8 mouse cellular contexts compared by ENCODE assay signal in genomic region chr6:15257393-15257792, GRCm38 (mm10).
DNase-seq lines count a peak whose midpoint lies in the region; ATAC-seq and TF ChIP-seq lines count a peak whose summit lies in the region.

No protein-coding gene starts in this region.

- H3K36me3 ChIP-seq in kidney, embryonic 16.5 days (ENCODE audit: insufficient read depth, low read length): no peaks in the 10 kb centered on the region
- H3K36me3 ChIP-seq in kidney, adult 2 months (ENCODE audit: control insufficient read depth, insufficient read depth, low read length): no peaks in the 10 kb centered on the region
- H3K36me3 ChIP-seq in intestine, embryonic 16.5 days (ENCODE audit: control insufficient read depth, insufficient read depth, low read length): no peaks in the 10 kb centered on the region

- 0 out of 2 replicates have a peak, but pooled peaks cover 3% of the 10 kb centered on the region for H3K4me1 ChIP-seq in kidney, embryonic 16.5 days (ENCODE audit: insufficient read depth, low read length)
- H3K4me1 ChIP-seq in kidney, adult 2 months (ENCODE audit: control insufficient read depth, insufficient read depth, low read length): no peaks in the 10 kb centered on the region
- no peaks in the 10 kb centered on the region for H3K4me1 ChIP-seq in intestine, embryonic 16.5 days (ENCODE audit: control insufficient read depth, insufficient read depth, low read length)

- no peaks in the 10 kb centered on the region for H3K9me3 ChIP-seq in kidney, embryonic 16.5 days (ENCODE audit: low read length)
- H3K9me3 ChIP-seq in intestine, embryonic 16.5 days (ENCODE audit: control insufficient read depth, low read length): no peaks in the 10 kb centered on the region

- H3K27me3 ChIP-seq in kidney, embryonic 16.5 days (ENCODE audit: insufficient read depth, low read length): no peaks in the 10 kb centered on the region
- H3K27me3 ChIP-seq in kidney, adult 2 months (replicated peaks; ENCODE audit: control insufficient read depth, insufficient read depth, low read length): no peaks in the 10 kb centered on the region
- no peaks in the 10 kb centered on the region for H3K27me3 ChIP-seq in intestine, embryonic 16.5 days (replicated peaks; ENCODE audit: control insufficient read depth, insufficient read depth, low read length)

- H3K4me3 ChIP-seq in kidney, embryonic 16.5 days (ENCODE audit: low read length): no peak overlapping the region
- H3K4me3 ChIP-seq in kidney, adult 2 months (ENCODE audit: insufficient read depth, low read depth, low read length): no peak overlapping the region
- H3K4me3 ChIP-seq in intestine, embryonic 16.5 days (ENCODE audit: low read length): no peak overlapping the region

- no peak for TF ChIP-seq CTCF in kidney, adult 2 months (conservative IDR thresholded peaks at IDR 0.05; ENCODE audit: insufficient read depth, insufficient read length, low read depth, low read length)
- TF ChIP-seq CTCF in brain, embryonic 14.5 days (IDR thresholded peaks at IDR 0.05; ENCODE audit: borderline replicate concordance, extremely low read depth, insufficient read depth, insufficient read length): no peak

- H3K9ac ChIP-seq in kidney, embryonic 16.5 days (replicated peaks; ENCODE audit: low read length): no peak overlapping the region
- H3K9ac ChIP-seq in intestine, embryonic 16.5 days (ENCODE audit: low read depth, low read length): no peak overlapping the region

- peak; percentile 46; the same call in 1 of the 2 replicates for ATAC-seq in kidney, embryonic 16.5 days (ENCODE audit: low FRiP score, low TSS enrichment)
- no peak for ATAC-seq in intestine, embryonic 16.5 days

- no peak overlapping the region for H3K27ac ChIP-seq in kidney, embryonic 16.5 days (ENCODE audit: low read length)
- no peak overlapping the region for H3K27ac ChIP-seq in kidney, adult 2 months (ENCODE audit: insufficient read depth, low read depth, low read length)
- no peak overlapping the region for H3K27ac ChIP-seq in intestine, embryonic 16.5 days (ENCODE audit: low read length)

- 0 out of 2 replicates have a peak overlapping the region, but pooled peaks have one; percentile 16 for H3K4me2 ChIP-seq in kidney, embryonic 16.5 days (replicated peaks; ENCODE audit: low read depth, low read length)
- H3K4me2 ChIP-seq in intestine, embryonic 16.5 days (ENCODE audit: low read depth, low read length): peak overlapping the region; percentile 26; the same call in 1 of the 2 replicates

- no peak for TF ChIP-seq POLR2A in kidney, adult 2 months (IDR thresholded peaks at IDR 0.05; ENCODE audit: low read depth, low read length)
- TF ChIP-seq POLR2A in brain, embryonic 14.5 days (IDR thresholded peaks at IDR 0.05; ENCODE audit: borderline replicate concordance, extremely low read depth, insufficient read depth, insufficient read length, poor library complexity, severe bottlenecking): no peak

- 26% methylated on average over 7 of the region's 7 CpGs for WGBS in kidney, embryonic 16.5 days
- 24% methylated on average over 7 of the region's 7 CpGs for WGBS in kidney, adult 2 months
- WGBS in intestine, embryonic 16.5 days: 8% methylated on average over 7 of the region's 7 CpGs

- DNase-seq in kidney, adult 2 months: no peak
- peak; percentile 74 for DNase-seq in brain, embryonic 14.5 days (ENCODE audit: low read depth)
- DNase-seq in heart, adult 18-20 months: peak; percentile 51 to 63
- DNase-seq in urinary bladder, adult 2 months (ENCODE audit: low spot score): no peak
- no peak for DNase-seq in spleen, postnatal 4 days (ENCODE audit: low spot score in 2 of 2)
- DNase-seq in left cerebral cortex, adult 8-10 months (ENCODE audit: low spot score in 2 of 2): no peak

Comparison
In these comparisons a context has a peak if more than half of its experiments do, and no peak if none do; other contexts are left out.
1. DNase-seq: peak in brain, embryonic 14.5 days (single experiment) and heart, adult 18-20 months (2 of 2); none in kidney, adult 2 months (single experiment), urinary bladder, adult 2 months (single experiment), spleen, postnatal 4 days (0 of 2) and left cerebral cortex, adult 8-10 months (0 of 2).